Mouse (Mus musculus): Measurements from ENCODE around the gene Shc3. TPM values are rescaled to one million over a fixed set of nuclear protein-coding genes. Genes with fewer than 3 reads are reported as not detected.

Shc3 gene
- polyA plus RNA-seq, 1 experiment from 2014 or later, result 0.34 TPM

GRCm38 (mm10) chr13:51567078-51567395 is 2.2 kb downstream of the Shc3 start:
- Histone ChIP-seq H3K27me3 (replicated peaks) (peaks cover 65% of the 10 kb centered on the region), H3K9me3 (no peaks in the 10 kb centered on the region), H3K4me3 (replicated peaks) (peak overlapping the region; percentile 42), H3K4me2 (replicated peaks) (peak overlapping the region; percentile 93), H3K36me3 (no peaks in the 10 kb centered on the region), H3K4me1 (replicated peaks) (peaks cover 26% of the 10 kb centered on the region), H3K9ac (peak overlapping the region; percentile 39), H3K27ac (no peak overlapping the region)
- ATAC-seq, result peak; percentile 9; the same call in 1 of the 2 replicates
- WGBS, result 4% methylated on average over 36 of the region's 42 CpGs

- no peak for ATAC-seq
- Histone ChIP-seq H3K9me3 (no peaks in the 10 kb centered on the region), H3K27ac (no peak overlapping the region), H3K9ac (peak overlapping the region; percentile 39), H3K36me3 (no peaks in the 10 kb centered on the region), H3K4me1 (replicated peaks) (peaks cover 26% of the 10 kb centered on the region), H3K27me3 (replicated peaks) (peaks cover 65% of the 10 kb centered on the region), H3K4me3 (replicated peaks) (peak overlapping the region; percentile 42), H3K4me2 (replicated peaks) (peak overlapping the region; percentile 93)
- WGBS, result 10% methylated on average over 22 of the region's 22 CpGs
Observed at GRCm38 (mm10) chr13:51566371-51567077, 2.7 kb downstream of the Shc3 start.

GRCm38 (mm10) chr13:51564741-51565140 is 4.5 kb downstream of the Shc3 start:
- Histone ChIP-seq H3K9ac (no peak overlapping the region), H3K4me2 (replicated peaks) (no peak overlapping the region), H3K9me3 (no peaks in the 10 kb centered on the region), H3K27ac (no peak overlapping the region), H3K27me3 (replicated peaks) (peaks cover 49% of the 10 kb centered on the region), H3K4me1 (replicated peaks) (peaks cover 22% of the 10 kb centered on the region), H3K4me3 (replicated peaks) (no peak overlapping the region), H3K36me3 (no peaks in the 10 kb centered on the region)
- ATAC-seq, result no peak
- 66% methylated on average over 6 of the region's 6 CpGs for WGBS

DNA sequence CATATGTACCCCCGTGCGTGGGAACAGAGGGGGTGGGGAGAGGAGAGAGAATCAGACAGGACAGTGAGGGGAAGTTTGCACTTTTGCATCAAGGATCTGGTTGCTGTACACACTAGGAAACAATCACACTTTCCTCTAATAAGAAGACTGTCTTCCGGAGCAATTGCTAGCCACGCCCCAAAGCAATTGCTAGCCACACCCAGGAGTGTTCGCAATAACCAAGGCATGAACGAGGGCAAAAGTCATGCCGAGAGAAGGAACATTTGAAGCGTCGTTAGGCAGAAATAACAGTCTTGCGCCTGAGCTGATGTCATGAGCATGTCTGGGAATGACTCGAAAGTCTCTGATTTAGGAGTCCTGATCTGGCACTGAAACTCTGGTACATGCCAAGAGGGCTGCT is 15.9 kb downstream of the Shc3 start:
- H3K27me3 ChIP-seq (replicated peaks), result no peaks in the 10 kb centered on the region
- no peak overlapping the region for H3K27ac ChIP-seq
- H3K4me1 ChIP-seq (replicated peaks), result no peaks in the 10 kb centered on the region
- ATAC-seq, result peak; percentile 78
- H3K9ac ChIP-seq, result no peak overlapping the region
- H3K9me3 ChIP-seq, result no peaks in the 10 kb centered on the region
- WGBS, result 75% methylated on average over 11 of the region's 11 CpGs
- H3K4me2 ChIP-seq (replicated peaks), result no peak overlapping the region
- H3K36me3 ChIP-seq, result no peaks in the 10 kb centered on the region
- no peak overlapping the region for H3K4me3 ChIP-seq (replicated peaks)

- no peaks in the 10 kb centered on the region for H3K27me3 ChIP-seq (replicated peaks)
- no peaks in the 10 kb centered on the region for H3K36me3 ChIP-seq
- no peak overlapping the region for H3K9ac ChIP-seq
- no peaks in the 10 kb centered on the region for H3K4me1 ChIP-seq (replicated peaks)
- 51% methylated on average over 3 of the region's 3 CpGs for WGBS
- H3K9me3 ChIP-seq, result no peaks in the 10 kb centered on the region
- ATAC-seq, result no peak
- no peak overlapping the region for H3K4me3 ChIP-seq (replicated peaks)
- no peak overlapping the region for H3K4me2 ChIP-seq (replicated peaks)
- no peak overlapping the region for H3K27ac ChIP-seq
Observed at GRCm38 (mm10) chr13:51552233-51552632, 17.0 kb downstream of the Shc3 start.

DNA sequence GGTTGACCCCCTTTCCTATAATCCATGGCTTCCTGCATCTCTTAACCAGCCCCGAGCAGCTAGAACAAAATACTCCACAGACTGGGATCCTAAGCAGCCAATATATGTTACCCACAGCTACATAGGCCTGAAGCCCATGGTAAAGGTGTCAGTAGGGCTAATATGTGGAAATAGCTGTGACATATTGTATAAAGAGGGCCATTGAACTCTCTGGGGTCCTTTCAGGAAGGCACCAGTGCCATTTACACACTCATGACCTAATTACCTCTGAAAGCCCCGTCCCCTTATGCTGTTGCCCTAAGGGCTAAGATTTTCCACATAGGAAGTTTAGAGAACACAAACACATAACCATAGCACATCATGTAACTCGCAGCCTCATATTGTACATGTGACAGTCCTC is 17.4 kb downstream of the Shc3 start:
- H3K9ac ChIP-seq, result no peak overlapping the region
- no peaks in the 10 kb centered on the region for H3K27me3 ChIP-seq (replicated peaks)
- no peak overlapping the region for H3K27ac ChIP-seq
- WGBS, result 74% methylated on average over 3 of the region's 3 CpGs
- no peak for ATAC-seq
- no peaks in the 10 kb centered on the region for H3K36me3 ChIP-seq
- H3K9me3 ChIP-seq, result no peaks in the 10 kb centered on the region
- H3K4me3 ChIP-seq (replicated peaks), result no peak overlapping the region
- no peak overlapping the region for H3K4me2 ChIP-seq (replicated peaks)
- H3K4me1 ChIP-seq (replicated peaks), result no peaks in the 10 kb centered on the region

DNA sequence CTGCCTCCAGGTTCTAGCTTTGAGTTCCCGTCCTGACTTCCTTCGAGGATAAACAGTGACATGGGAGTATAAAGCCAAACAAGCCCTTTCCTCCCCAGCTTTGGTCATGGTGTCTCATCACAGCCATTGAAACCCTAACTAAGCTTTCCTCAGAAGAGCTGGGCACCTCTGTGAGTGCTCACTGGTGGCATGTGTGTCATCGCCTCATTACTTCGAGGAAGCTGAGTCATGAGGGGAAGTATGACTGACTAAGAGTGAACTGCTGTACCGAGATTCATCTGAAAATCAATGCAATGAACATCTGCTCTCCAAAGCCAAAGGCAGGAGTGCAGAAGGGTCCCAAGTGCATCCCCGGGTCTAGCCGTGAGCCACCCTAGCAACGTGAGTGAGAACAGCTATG is 29.4 kb downstream of the Shc3 start:
- Histone ChIP-seq H3K4me1 (replicated peaks) (no peaks in the 10 kb centered on the region), H3K27ac (no peak overlapping the region), H3K4me2 (replicated peaks) (no peak overlapping the region), H3K27me3 (replicated peaks) (no peaks in the 10 kb centered on the region), H3K9me3 (no peaks in the 10 kb centered on the region), H3K9ac (no peak overlapping the region), H3K4me3 (replicated peaks) (no peak overlapping the region), H3K36me3 (no peaks in the 10 kb centered on the region)
- no peak for ATAC-seq
- WGBS, result 81% methylated on average over 8 of the region's 8 CpGs

DNA sequence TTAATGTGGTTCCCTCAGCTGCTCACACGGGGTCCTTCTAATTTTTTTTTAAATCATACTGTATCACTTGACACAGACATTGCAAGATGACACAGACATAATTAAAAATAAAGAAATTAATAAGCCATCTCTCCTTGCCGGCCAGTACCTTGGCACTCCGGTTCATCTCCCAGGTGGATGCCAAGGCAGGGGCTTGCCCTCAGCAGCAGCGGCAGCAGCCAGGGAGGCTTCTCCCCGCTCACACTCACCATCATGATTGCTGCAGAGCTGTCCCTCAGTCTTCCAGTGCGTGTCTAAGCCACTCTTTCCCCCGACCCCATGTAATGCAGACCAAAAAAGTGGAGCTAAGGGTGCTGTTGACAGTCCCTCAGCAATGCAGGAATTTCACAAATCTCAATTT is 33.9 kb downstream of the Shc3 start:
- ATAC-seq, result no peak
- 85% methylated on average over 7 of the region's 7 CpGs for WGBS

GRCm38 (mm10) chr13:51526480-51526879 is 42.7 kb downstream of the Shc3 start:
- 47% methylated on average over 7 of the region's 7 CpGs for WGBS
- no peak overlapping the region for H3K4me3 ChIP-seq (replicated peaks)
- ATAC-seq, result no peak

More for the DNA sequence above, 33.9 kb downstream of the Shc3 start:
- Histone ChIP-seq H3K36me3 (no peaks in the 10 kb centered on the region), H3K9ac (no peak overlapping the region), H3K4me1 (replicated peaks) (no peaks in the 10 kb centered on the region), H3K9me3 (no peaks in the 10 kb centered on the region), H3K4me2 (replicated peaks) (no peak overlapping the region), H3K27ac (no peak overlapping the region), H3K4me3 (replicated peaks) (no peak overlapping the region), H3K27me3 (replicated peaks) (no peaks in the 10 kb centered on the region)

DNA sequence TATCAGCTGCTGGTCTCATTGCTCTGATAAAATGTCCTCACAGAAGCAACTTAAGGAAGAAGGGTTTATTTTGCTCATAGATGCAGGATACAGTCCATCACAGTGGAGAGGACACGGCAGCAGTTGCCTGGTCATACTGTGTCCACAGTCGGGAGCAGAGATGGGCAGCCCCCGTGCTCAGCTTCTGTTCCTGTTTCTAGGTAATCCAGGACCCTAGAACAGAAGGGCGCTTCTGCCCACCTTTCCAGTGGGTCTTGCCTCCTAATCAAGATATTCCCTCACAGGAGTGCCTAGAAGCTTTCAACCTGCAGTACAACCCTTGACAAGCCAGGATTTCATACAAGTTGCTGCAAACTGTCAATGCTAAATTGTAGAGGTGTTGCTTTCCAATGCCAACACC is 44.9 kb downstream of the Shc3 start:
- Histone ChIP-seq H3K9ac (no peak overlapping the region), H3K27ac (no peak overlapping the region), H3K4me1 (replicated peaks) (no peaks in the 10 kb centered on the region), H3K9me3 (no peaks in the 10 kb centered on the region), H3K4me2 (replicated peaks) (no peak overlapping the region), H3K4me3 (replicated peaks) (no peak overlapping the region), H3K27me3 (replicated peaks) (no peaks in the 10 kb centered on the region), H3K36me3 (no peaks in the 10 kb centered on the region)
- ATAC-seq, result no peak
- 85% methylated on average over 4 of the region's 4 CpGs for WGBS

More at GRCm38 (mm10) chr13:51526480-51526879, 42.7 kb downstream of the Shc3 start:
- H3K9me3 ChIP-seq, result no peaks in the 10 kb centered on the region
- no peaks in the 10 kb centered on the region for H3K27me3 ChIP-seq (replicated peaks)
- H3K9ac ChIP-seq, result no peak overlapping the region
- H3K4me2 ChIP-seq (replicated peaks), result no peak overlapping the region
- H3K36me3 ChIP-seq, result no peaks in the 10 kb centered on the region
- H3K4me1 ChIP-seq (replicated peaks), result no peaks in the 10 kb centered on the region
- no peak overlapping the region for H3K27ac ChIP-seq

GRCm38 (mm10) chr13:51523311-51523710 is 45.9 kb downstream of the Shc3 start:
- no peak for ATAC-seq

DNA sequence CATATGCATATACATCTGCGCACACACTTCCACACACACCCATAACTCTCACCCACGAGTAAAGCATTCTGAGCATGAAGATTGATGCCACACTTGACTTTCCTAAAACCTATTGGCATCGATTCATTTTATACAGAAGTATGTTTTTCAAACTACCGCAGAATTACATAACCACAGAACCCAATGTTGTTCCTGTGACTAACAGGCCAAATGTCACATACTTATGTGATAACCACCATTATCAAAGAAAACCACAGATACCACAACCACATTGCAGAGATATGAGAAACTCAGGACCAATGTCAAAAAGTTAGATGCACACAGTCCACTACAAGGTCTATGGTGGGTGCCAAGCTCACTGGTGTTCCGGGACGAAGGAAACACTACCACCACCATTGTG is 50.3 kb downstream of the Shc3 start:
- no peak for ATAC-seq
- no peak overlapping the region for H3K4me2 ChIP-seq (replicated peaks)
- no peaks in the 10 kb centered on the region for H3K27me3 ChIP-seq (replicated peaks)
- H3K9ac ChIP-seq, result no peak overlapping the region
- H3K36me3 ChIP-seq, result no peaks in the 10 kb centered on the region
- no peak overlapping the region for H3K4me3 ChIP-seq (replicated peaks)
- H3K9me3 ChIP-seq, result no peaks in the 10 kb centered on the region
- 91% methylated on average over 6 of the region's 6 CpGs for WGBS
- H3K27ac ChIP-seq, result no peak overlapping the region
- H3K4me1 ChIP-seq (replicated peaks), result no peaks in the 10 kb centered on the region

More at GRCm38 (mm10) chr13:51523311-51523710, 45.9 kb downstream of the Shc3 start:
- H3K4me3 ChIP-seq (replicated peaks), result no peak overlapping the region
- no peak overlapping the region for H3K27ac ChIP-seq
- no peaks in the 10 kb centered on the region for H3K9me3 ChIP-seq
- no peaks in the 10 kb centered on the region for H3K27me3 ChIP-seq (replicated peaks)
- no peak overlapping the region for H3K9ac ChIP-seq
- 95% methylated on average over 10 of the region's 10 CpGs for WGBS
- H3K36me3 ChIP-seq, result no peaks in the 10 kb centered on the region
- H3K4me1 ChIP-seq (replicated peaks), result no peaks in the 10 kb centered on the region
- H3K4me2 ChIP-seq (replicated peaks), result no peak overlapping the region

DNA sequence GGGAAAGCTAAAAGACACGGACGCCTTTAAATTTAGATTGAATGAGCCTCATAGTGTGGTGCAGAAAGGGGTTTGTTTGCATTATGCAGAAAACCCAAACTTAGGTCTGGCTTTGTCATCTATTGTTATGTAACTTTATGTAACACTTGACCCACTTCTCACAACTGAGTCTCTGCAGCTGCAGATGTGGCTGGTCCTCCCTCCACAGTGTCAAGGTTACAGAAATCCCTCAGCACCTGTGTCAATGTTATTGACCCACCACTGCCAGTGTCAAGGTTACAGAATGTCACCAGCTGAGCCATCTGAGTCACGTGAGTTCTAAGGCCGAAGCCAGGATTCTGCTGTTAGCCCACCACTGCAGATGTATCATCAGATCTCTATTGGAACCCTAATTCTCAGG is 51.3 kb downstream of the Shc3 start:
- Histone ChIP-seq H3K27ac (no peak overlapping the region), H3K4me1 (replicated peaks) (no peaks in the 10 kb centered on the region), H3K9ac (no peak overlapping the region), H3K4me2 (replicated peaks) (no peak overlapping the region), H3K4me3 (replicated peaks) (no peak overlapping the region), H3K9me3 (no peaks in the 10 kb centered on the region), H3K27me3 (replicated peaks) (no peaks in the 10 kb centered on the region), H3K36me3 (no peaks in the 10 kb centered on the region)
- ATAC-seq, result no peak
- WGBS, result 79% methylated on average over 4 of the region's 4 CpGs
